Mouse (Mus musculus): ENCODE results near the gene Klrb1b.
"Not testable (repeated sequence)": the region's sequence is repeated elsewhere in the genome, so short reads cannot be mapped to it uniquely, and the experiment has no call there.

DNA sequence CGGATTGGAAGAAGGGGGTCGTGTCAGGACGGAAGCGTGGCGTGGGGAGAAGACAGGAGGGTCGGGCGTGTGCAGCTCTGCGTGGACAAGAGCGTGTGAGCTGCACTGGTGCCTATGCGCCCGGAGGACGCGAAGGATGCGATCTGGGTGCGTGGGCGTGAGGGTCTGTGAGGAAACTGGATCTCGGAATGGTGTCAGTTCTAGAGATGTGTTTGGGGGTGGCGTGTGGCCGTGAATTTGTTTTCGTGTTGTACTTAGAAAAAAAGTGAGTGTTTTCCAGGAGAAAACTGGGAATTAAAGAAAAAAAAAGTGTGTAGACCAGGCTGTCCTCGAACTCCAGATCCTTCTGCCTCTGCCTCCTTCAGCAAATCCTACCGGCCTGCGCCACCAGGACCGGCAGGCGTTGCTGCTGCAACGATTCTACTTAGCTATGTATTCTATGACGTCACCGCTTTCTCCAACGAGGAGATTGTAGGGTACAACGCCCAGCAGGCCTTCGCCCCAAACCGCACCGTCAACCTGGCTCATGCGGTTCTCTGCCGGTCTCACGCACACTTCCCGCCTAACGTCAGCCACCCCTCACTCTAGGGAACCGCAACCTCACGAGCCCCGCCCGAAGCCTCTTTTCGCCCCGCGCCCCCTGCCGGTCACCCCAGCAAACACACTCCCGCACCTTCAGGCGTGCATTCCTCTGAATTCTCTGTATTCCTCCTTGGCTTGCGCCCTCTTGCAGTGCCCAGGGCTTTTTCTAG, 26.8 kb downstream of the Klrb1b start:
- not testable (repeated sequence) for TF ChIP-seq POLR2A (IDR thresholded peaks at IDR 0.05; ENCODE audit: low read depth, low read length)
- TF ChIP-seq CTCF (IDR thresholded peaks at IDR 0.05; ENCODE audit: extremely low read depth, insufficient read length, insufficient replicate concordance, low read depth, low read length): peak; percentile 77
